Mouse (Mus musculus): Measurements from ENCODE around the gene Cwc22. TPM values are rescaled to one million over a fixed set of nuclear protein-coding genes. Genes with fewer than 3 reads are reported as not detected.

Cwc22 gene
- total and polyA plus RNA-seq, 2 experiments from 2014 or later = 10.8 to 16.0 TPM

DNA sequence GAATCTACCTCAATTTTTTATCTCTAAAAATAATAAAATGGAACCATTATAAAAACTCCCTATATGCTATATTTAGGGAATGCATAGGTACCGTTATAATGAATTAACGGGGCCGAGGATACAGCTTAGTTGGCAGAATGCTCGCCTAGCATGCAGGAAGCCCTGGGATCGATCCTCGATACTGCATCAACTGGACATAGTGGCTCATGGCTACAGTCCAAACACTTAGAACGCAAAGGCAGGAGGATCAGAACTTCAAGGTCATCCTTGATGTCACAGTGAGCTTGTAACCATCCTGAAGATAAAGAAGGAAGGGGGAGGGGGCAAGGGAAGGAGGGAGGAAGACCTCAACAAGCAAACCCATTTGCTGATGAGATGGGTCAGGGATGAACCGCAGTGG is 23.0 kb downstream of the Cwc22 start:
- Histone ChIP-seq H3K9me3 (replicated peaks; ENCODE audit: control insufficient read depth, low read length) (no peaks in the 10 kb centered on the region), H3K4me2 (ENCODE audit: low read depth, low read length) (no peak overlapping the region), H3K9ac (replicated peaks; ENCODE audit: low read depth, low read length) (no peak overlapping the region), H3K4me1 (ENCODE audit: control insufficient read depth, insufficient read depth) (no peaks in the 10 kb centered on the region), H3K4me3 (ENCODE audit: low read depth, low read length) (no peak overlapping the region), H3K27me3 (ENCODE audit: control insufficient read depth, insufficient read depth, low read length) (no peaks in the 10 kb centered on the region), H3K27ac (ENCODE audit: low read depth) (no peak overlapping the region), H3K36me3 (replicated peaks; ENCODE audit: control insufficient read depth, insufficient read depth, low read length) (peaks cover 74% of the 10 kb centered on the region)
- WGBS = 87% methylated on average over 8 of the region's 8 CpGs
- no peak for DNase-seq (ENCODE audit: low spot score)
- TF ChIP-seq CTCF (IDR thresholded peaks at IDR 0.05; ENCODE audit: low read depth) = no peak
- TF ChIP-seq EP300 (IDR thresholded peaks at IDR 0.05; ENCODE audit: low read depth) = no peak
- ATAC-seq (ENCODE audit: insufficient read depth, low read depth) = no peak

GRCm38 (mm10) chr2:77921307-77921706 is 24.9 kb downstream of the Cwc22 start:
- no peak overlapping the region for H3K4me3 ChIP-seq (ENCODE audit: low read depth, low read length)
- TF ChIP-seq CTCF (IDR thresholded peaks at IDR 0.05; ENCODE audit: low read depth) (no peak), EP300 (IDR thresholded peaks at IDR 0.05; ENCODE audit: low read depth) (no peak)

DNA sequence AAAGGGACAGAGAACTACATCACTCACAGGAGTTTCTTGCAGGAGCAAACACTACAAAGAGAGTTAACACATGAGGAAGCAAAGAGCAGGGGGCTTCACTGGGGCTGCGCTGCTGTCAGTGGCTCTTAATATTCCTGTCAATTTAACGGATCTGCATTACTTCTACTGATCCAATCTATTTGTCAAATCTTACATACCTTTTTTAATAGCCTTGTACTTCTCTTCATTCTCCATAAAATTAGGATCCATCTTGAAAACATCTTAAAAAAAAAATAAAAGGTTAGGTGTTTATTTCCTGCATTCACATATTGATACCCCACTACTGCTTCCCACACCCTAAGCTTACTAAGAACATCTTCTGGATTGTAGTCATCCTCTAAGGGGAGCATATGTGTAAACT is 25.6 kb downstream of the Cwc22 start:
- ATAC-seq (ENCODE audit: insufficient read depth, low read depth) (no peak), DNase-seq (ENCODE audit: low spot score) (no peak)
- peaks cover 73% of the 10 kb centered on the region for H3K36me3 ChIP-seq (replicated peaks; ENCODE audit: control insufficient read depth, insufficient read depth, low read length)
- H3K4me1 ChIP-seq (ENCODE audit: control insufficient read depth, insufficient read depth) = no peaks in the 10 kb centered on the region
- H3K27ac ChIP-seq (ENCODE audit: low read depth) = no peak overlapping the region
- H3K27me3 ChIP-seq (ENCODE audit: control insufficient read depth, insufficient read depth, low read length) = no peaks in the 10 kb centered on the region
- no peaks in the 10 kb centered on the region for H3K9me3 ChIP-seq (replicated peaks; ENCODE audit: control insufficient read depth, low read length)
- no peak overlapping the region for H3K4me2 ChIP-seq (ENCODE audit: low read depth, low read length)
- TF ChIP-seq CTCF (IDR thresholded peaks at IDR 0.05; ENCODE audit: low read depth) (no peak), EP300 (IDR thresholded peaks at IDR 0.05; ENCODE audit: low read depth) (no peak)
- no peak overlapping the region for H3K9ac ChIP-seq (replicated peaks; ENCODE audit: low read depth, low read length)
- no peak overlapping the region for H3K4me3 ChIP-seq (ENCODE audit: low read depth, low read length)
- WGBS = 94% methylated on average over 2 of the region's 2 CpGs

More at GRCm38 (mm10) chr2:77921307-77921706, 24.9 kb downstream of the Cwc22 start:
- Histone ChIP-seq H3K9ac (replicated peaks; ENCODE audit: low read depth, low read length) (no peak overlapping the region), H3K4me2 (ENCODE audit: low read depth, low read length) (no peak overlapping the region), H3K9me3 (replicated peaks; ENCODE audit: control insufficient read depth, low read length) (no peaks in the 10 kb centered on the region), H3K27ac (ENCODE audit: low read depth) (no peak overlapping the region), H3K27me3 (ENCODE audit: control insufficient read depth, insufficient read depth, low read length) (no peaks in the 10 kb centered on the region), H3K36me3 (replicated peaks; ENCODE audit: control insufficient read depth, insufficient read depth, low read length) (peaks cover 74% of the 10 kb centered on the region), H3K4me1 (ENCODE audit: control insufficient read depth, insufficient read depth) (no peaks in the 10 kb centered on the region)
- no peak for DNase-seq (ENCODE audit: low spot score)
- WGBS = 90% methylated on average over 4 of the region's 4 CpGs
- no peak for ATAC-seq (ENCODE audit: insufficient read depth, low read depth)

GRCm38 (mm10) chr2:77918474-77918873 is 27.7 kb downstream of the Cwc22 start:
- 78% methylated on average over 3 of the region's 3 CpGs for WGBS
- Histone ChIP-seq H3K9ac (replicated peaks; ENCODE audit: low read depth, low read length) (no peak overlapping the region), H3K9me3 (replicated peaks; ENCODE audit: control insufficient read depth, low read length) (no peaks in the 10 kb centered on the region), H3K27me3 (ENCODE audit: control insufficient read depth, insufficient read depth, low read length) (no peaks in the 10 kb centered on the region), H3K4me2 (ENCODE audit: low read depth, low read length) (no peak overlapping the region), H3K4me3 (ENCODE audit: low read depth, low read length) (no peak overlapping the region), H3K4me1 (ENCODE audit: control insufficient read depth, insufficient read depth) (no peaks in the 10 kb centered on the region), H3K27ac (ENCODE audit: low read depth) (no peak overlapping the region), H3K36me3 (replicated peaks; ENCODE audit: control insufficient read depth, insufficient read depth, low read length) (peaks cover 68% of the 10 kb centered on the region)
- TF ChIP-seq CTCF (IDR thresholded peaks at IDR 0.05; ENCODE audit: low read depth) (no peak), EP300 (IDR thresholded peaks at IDR 0.05; ENCODE audit: low read depth) (no peak)
- DNase-seq (ENCODE audit: low spot score) (no peak), ATAC-seq (ENCODE audit: insufficient read depth, low read depth) (no peak)

DNA sequence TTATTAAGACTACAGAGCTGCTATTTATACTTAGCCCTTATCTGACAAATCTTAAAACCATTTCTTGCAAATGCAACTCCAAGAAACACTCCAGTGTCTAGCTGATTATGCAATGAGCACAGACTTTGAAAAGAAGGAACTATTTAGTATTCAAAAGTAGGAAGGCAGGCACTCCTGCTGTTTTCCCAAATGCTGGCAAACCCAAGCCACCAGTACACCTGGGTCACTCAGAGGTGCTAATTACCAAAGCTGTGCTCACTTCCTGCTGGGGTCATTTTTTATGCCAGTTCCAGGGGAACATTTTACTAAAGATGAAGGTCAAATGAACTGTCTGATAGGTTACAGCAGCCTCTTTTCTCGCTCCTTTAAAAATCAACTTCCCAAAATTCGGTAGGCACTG is 28.2 kb downstream of the Cwc22 start:
- ATAC-seq (ENCODE audit: insufficient read depth, low read depth) = no peak
- no peak for DNase-seq (ENCODE audit: low spot score)
- Histone ChIP-seq H3K27me3 (ENCODE audit: control insufficient read depth, insufficient read depth, low read length) (no peaks in the 10 kb centered on the region), H3K9ac (replicated peaks; ENCODE audit: low read depth, low read length) (no peak overlapping the region), H3K36me3 (replicated peaks; ENCODE audit: control insufficient read depth, insufficient read depth, low read length) (peaks cover 68% of the 10 kb centered on the region), H3K9me3 (replicated peaks; ENCODE audit: control insufficient read depth, low read length) (no peaks in the 10 kb centered on the region), H3K27ac (ENCODE audit: low read depth) (no peak overlapping the region), H3K4me2 (ENCODE audit: low read depth, low read length) (no peak overlapping the region), H3K4me3 (ENCODE audit: low read depth, low read length) (no peak overlapping the region), H3K4me1 (ENCODE audit: control insufficient read depth, insufficient read depth) (no peaks in the 10 kb centered on the region)
- TF ChIP-seq CTCF (IDR thresholded peaks at IDR 0.05; ENCODE audit: low read depth) = no peak
- no peak for TF ChIP-seq EP300 (IDR thresholded peaks at IDR 0.05; ENCODE audit: low read depth)
- WGBS = 72% methylated on average over 2 of the region's 2 CpGs

- no peak overlapping the region for H3K4me2 ChIP-seq (ENCODE audit: low read depth, low read length)
- H3K27me3 ChIP-seq (ENCODE audit: control insufficient read depth, insufficient read depth, low read length) = no peaks in the 10 kb centered on the region
- no peak for DNase-seq (ENCODE audit: low spot score)
- no peak for TF ChIP-seq EP300 (IDR thresholded peaks at IDR 0.05; ENCODE audit: low read depth)
- TF ChIP-seq CTCF (IDR thresholded peaks at IDR 0.05; ENCODE audit: low read depth) = no peak
- H3K27ac ChIP-seq (ENCODE audit: low read depth) = no peak overlapping the region
- no peak for ATAC-seq (ENCODE audit: insufficient read depth, low read depth)
- no peaks in the 10 kb centered on the region for H3K4me1 ChIP-seq (ENCODE audit: control insufficient read depth, insufficient read depth)
- H3K9ac ChIP-seq (replicated peaks; ENCODE audit: low read depth, low read length) = no peak overlapping the region
- H3K9me3 ChIP-seq (replicated peaks; ENCODE audit: control insufficient read depth, low read length) = no peaks in the 10 kb centered on the region
- H3K4me3 ChIP-seq (ENCODE audit: low read depth, low read length) = no peak overlapping the region
- H3K36me3 ChIP-seq (replicated peaks; ENCODE audit: control insufficient read depth, insufficient read depth, low read length) = peaks cover 68% of the 10 kb centered on the region
- WGBS = 93% methylated on average over 3 of the region's 3 CpGs
These were observed 28.8 kb downstream of the Cwc22 start for GRCm38 (mm10) chr2:77917360-77917734.

Measured in heart, postnatal 0 days (tissue).